Mouse (Mus musculus): ENCODE results near the gene Slc38a9. TPM values are rescaled to one million over a fixed set of nuclear protein-coding genes. Genes with fewer than 3 reads are reported as not detected.

The Slc38a9 gene
- total and polyA plus RNA-seq, 2 experiments from 2014 or later = 8.7 to 14.6 TPM

- H3K9ac ChIP-seq = no peak overlapping the region
- ATAC-seq = no peak
- no peaks in the 10 kb centered on the region for H3K36me3 ChIP-seq (ENCODE audit: insufficient read depth)
- H3K27me3 ChIP-seq (ENCODE audit: insufficient read depth, low read length) = no peaks in the 10 kb centered on the region
- H3K4me3 ChIP-seq (ENCODE audit: low read depth, low read length) = no peak overlapping the region
- WGBS = 61% methylated on average over 4 of the region's 4 CpGs
- H3K4me1 ChIP-seq (ENCODE audit: insufficient read depth) = no peaks in the 10 kb centered on the region
- H3K27ac ChIP-seq (ENCODE audit: low read depth, low read length) = no peak overlapping the region
- H3K4me2 ChIP-seq (ENCODE audit: low read depth) = no peak overlapping the region
- TF ChIP-seq CTCF (IDR thresholded peaks at IDR 0.05; ENCODE audit: low read depth) = no peak
- DNase-seq = no peak
- no peaks in the 10 kb centered on the region for H3K9me3 ChIP-seq (ENCODE audit: low read length)
Observed at GRCm38 (mm10) chr13:112639111-112639510, 21.4 kb upstream of the Slc38a9 start.

DNA sequence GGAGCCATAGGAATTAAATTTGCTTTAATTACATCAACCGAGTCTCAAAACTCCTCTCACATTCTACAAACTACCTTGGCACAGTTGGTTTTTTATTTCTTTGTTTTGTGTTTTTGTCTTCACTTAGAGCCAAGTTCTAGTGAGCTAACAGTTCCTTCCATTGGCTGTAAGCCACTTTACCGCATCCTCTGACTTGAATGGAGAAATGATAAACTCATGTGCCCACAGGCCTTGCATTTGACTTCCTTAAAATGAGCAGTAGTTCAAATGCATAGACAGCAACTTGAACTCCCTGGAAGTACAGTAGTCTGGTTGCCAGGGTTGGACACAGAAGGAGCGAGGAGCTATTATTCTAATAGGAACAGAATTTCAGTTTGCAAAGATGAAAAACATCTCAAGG, 17.7 kb upstream of the Slc38a9 start:
- Histone ChIP-seq H3K36me3 (ENCODE audit: insufficient read depth) (no peaks in the 10 kb centered on the region), H3K27me3 (ENCODE audit: insufficient read depth, low read length) (no peaks in the 10 kb centered on the region), H3K9me3 (ENCODE audit: low read length) (no peaks in the 10 kb centered on the region), H3K9ac (no peak overlapping the region), H3K4me2 (ENCODE audit: low read depth) (no peak overlapping the region), H3K27ac (ENCODE audit: low read depth, low read length) (no peak overlapping the region), H3K4me1 (ENCODE audit: insufficient read depth) (no peaks in the 10 kb centered on the region), H3K4me3 (ENCODE audit: low read depth, low read length) (no peak overlapping the region)
- no peak for TF ChIP-seq CTCF (IDR thresholded peaks at IDR 0.05; ENCODE audit: low read depth)
- 83% methylated on average over 3 of the region's 3 CpGs for WGBS
- DNase-seq (no peak), ATAC-seq (no peak)

- Histone ChIP-seq H3K27ac (ENCODE audit: low read depth, low read length) (no peak overlapping the region), H3K9me3 (ENCODE audit: low read length) (no peaks in the 10 kb centered on the region), H3K36me3 (ENCODE audit: insufficient read depth) (no peaks in the 10 kb centered on the region), H3K4me1 (ENCODE audit: insufficient read depth) (no peaks in the 10 kb centered on the region), H3K4me3 (ENCODE audit: low read depth, low read length) (no peak overlapping the region), H3K4me2 (ENCODE audit: low read depth) (no peak overlapping the region), H3K9ac (no peak overlapping the region), H3K27me3 (ENCODE audit: insufficient read depth, low read length) (no peaks in the 10 kb centered on the region)
- DNase-seq (no peak), ATAC-seq (no peak)
- WGBS = 93% methylated on average over 3 of the region's 3 CpGs
- TF ChIP-seq CTCF (IDR thresholded peaks at IDR 0.05; ENCODE audit: low read depth) = no peak
Observed at GRCm38 (mm10) chr13:112644996-112645395, 15.6 kb upstream of the Slc38a9 start.

DNA sequence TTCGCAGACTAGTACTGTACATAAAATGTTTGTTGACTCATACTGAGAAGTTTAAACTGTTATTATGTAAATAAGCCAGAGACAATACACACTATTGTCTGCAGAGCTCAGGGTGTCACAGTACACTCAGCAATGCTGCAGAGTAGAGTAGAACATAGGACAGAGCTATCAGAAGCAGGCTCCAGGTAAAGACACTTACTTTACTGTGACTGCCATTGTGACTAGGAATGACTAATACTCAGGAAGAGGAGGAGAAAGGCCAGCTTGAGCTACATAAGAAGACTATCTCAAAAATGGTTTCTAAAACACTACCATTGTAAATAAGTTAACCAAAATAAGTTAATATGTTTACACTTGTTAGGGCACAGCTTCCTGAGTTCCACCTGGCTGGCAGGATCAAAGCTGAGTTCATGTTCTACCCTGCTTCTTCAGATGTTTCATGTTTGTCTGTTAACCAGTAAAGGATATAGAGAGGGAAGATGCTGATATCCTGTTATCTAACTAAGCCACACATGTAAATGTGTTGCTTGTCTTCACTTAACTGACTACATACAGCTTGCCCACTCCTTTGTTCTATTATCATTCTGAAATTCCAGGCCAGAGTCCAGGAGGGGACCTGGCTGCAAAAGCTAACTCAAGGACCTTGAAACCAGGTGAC, 14.9 kb upstream of the Slc38a9 start:
- no peaks in the 10 kb centered on the region for H3K4me1 ChIP-seq (ENCODE audit: insufficient read depth)

DNA sequence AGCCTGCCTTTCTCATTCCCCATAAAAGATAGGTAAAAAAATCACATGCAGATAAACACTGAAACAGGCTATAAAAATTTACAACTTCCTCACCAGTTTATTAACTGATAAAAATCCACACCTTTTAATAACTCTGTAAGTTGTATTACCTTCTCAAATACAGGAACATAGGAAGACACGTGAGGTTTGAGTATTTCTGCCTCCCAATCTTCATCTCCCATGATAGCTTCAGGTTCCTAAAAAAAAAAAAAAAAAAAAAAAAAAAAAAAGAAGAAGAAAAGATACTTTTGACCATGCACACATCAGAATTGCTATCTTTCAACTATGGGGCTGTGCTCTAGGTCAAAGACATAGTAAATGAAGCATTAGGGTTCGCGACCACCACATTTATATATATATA, 9.4 kb upstream of the Slc38a9 start:
- WGBS = 88% methylated on average over 3 of the region's 3 CpGs
- Histone ChIP-seq H3K4me1 (ENCODE audit: insufficient read depth) (no peaks in the 10 kb centered on the region), H3K27ac (ENCODE audit: low read depth, low read length) (no peak overlapping the region), H3K4me3 (ENCODE audit: low read depth, low read length) (no peak overlapping the region), H3K9ac (no peak overlapping the region), H3K4me2 (ENCODE audit: low read depth) (no peak overlapping the region), H3K27me3 (ENCODE audit: insufficient read depth, low read length) (no peaks in the 10 kb centered on the region), H3K36me3 (ENCODE audit: insufficient read depth) (no peaks in the 10 kb centered on the region), H3K9me3 (ENCODE audit: low read length) (0 out of 2 replicates have a peak, but pooled peaks cover 10% of the 10 kb centered on the region)
- ATAC-seq (no peak), DNase-seq (no peak)
- TF ChIP-seq CTCF (IDR thresholded peaks at IDR 0.05; ENCODE audit: low read depth) = no peak

More for the DNA sequence above, 14.9 kb upstream of the Slc38a9 start:
- Histone ChIP-seq H3K9me3 (ENCODE audit: low read length) (no peaks in the 10 kb centered on the region), H3K27me3 (ENCODE audit: insufficient read depth, low read length) (no peaks in the 10 kb centered on the region), H3K27ac (ENCODE audit: low read depth, low read length) (no peak overlapping the region), H3K4me2 (ENCODE audit: low read depth) (no peak overlapping the region), H3K9ac (no peak overlapping the region), H3K4me3 (ENCODE audit: low read depth, low read length) (no peak overlapping the region), H3K36me3 (ENCODE audit: insufficient read depth) (no peaks in the 10 kb centered on the region)
- DNase-seq (no peak), ATAC-seq (no peak)
- no peak for TF ChIP-seq CTCF (IDR thresholded peaks at IDR 0.05; ENCODE audit: low read depth)
- WGBS = 74% methylated on average over 1 of the region's 1 CpGs

DNA sequence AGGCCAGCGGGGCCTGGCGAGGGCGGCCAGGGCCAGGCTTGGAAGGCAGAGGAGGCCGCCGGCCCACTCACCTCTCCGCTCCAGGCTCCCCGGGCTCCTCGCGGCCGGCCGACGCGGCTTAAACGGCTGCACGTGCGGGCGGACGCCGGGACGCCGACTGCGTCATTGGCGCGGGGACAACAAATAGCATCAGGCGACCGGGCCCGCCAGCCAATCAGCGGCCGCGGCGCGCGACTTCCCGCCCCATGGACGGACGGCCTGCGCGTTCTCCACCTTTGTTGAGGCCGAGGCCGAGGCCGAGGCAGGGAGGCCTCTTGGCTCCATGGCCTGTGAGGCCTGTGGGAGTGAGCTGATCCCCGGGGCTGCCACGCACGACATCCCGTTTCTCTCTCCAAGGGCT, 8.3 kb upstream of the Slc38a9 start, which contains the start of gene Ddx4:
TSS of gene Ddx4 (minus strand) at position 271 of the 400 bp plus-strand sequence.
- H3K4me3 ChIP-seq (ENCODE audit: low read depth, low read length) = no peak within 1 kb of the TSS
- no peak for ATAC-seq
- TF ChIP-seq CTCF (IDR thresholded peaks at IDR 0.05; ENCODE audit: low read depth) = no peak

DNA sequence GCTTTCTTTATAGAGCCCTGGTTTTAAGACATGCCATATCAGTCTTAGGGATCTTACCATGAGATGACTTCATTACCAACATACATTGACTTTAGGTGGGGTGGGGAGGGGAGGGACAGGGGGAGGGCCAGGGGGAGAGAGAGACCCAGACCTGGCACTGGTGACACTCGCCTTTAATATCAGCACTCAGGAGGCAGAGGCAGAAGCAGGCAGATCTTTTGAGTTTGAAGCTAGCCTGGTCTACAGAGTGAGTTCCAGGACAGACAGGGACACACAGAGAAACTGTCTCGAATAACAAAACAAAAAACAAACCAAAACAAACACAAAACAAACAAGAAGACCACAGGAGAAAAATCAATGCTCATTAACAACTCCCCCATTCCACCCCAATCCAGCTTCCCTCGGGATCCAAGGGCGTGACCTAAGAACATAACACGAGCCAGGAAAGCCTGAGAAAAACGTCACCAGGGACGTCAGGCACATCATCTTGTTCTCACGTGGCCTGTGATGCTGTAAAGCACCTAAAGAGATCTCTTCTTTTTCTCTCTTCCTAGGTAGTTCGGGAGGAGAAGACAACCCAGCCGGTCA, 471 bp upstream of the Slc38a9 start:
- Histone ChIP-seq H3K36me3 (ENCODE audit: insufficient read depth) (no peaks in the 10 kb centered on the region), H3K4me2 (ENCODE audit: low read depth) (peak overlapping the region; percentile 67), H3K4me1 (ENCODE audit: insufficient read depth) (peaks cover 5% of the 10 kb centered on the region), H3K27ac (ENCODE audit: low read depth, low read length) (no peak overlapping the region), H3K9me3 (ENCODE audit: low read length) (no peaks in the 10 kb centered on the region), H3K9ac (peak overlapping the region; percentile 81), H3K27me3 (ENCODE audit: insufficient read depth, low read length) (no peaks in the 10 kb centered on the region), H3K4me3 (ENCODE audit: low read depth, low read length) (peak overlapping the region; percentile 86)
- no peak for DNase-seq
- WGBS = 3% methylated on average over 10 of the region's 10 CpGs
- ATAC-seq = 0 out of 2 replicates have a peak, but pooled peaks have one; percentile 0
- TF ChIP-seq CTCF (IDR thresholded peaks at IDR 0.05; ENCODE audit: low read depth) = no peak

More for the DNA sequence above, 8.3 kb upstream of the Slc38a9 start, which contains the start of gene Ddx4:
- Histone ChIP-seq H3K4me2 (ENCODE audit: low read depth) (no peak within 1 kb of the TSS), H3K9me3 (ENCODE audit: low read length) (0 out of 2 replicates have a peak, but pooled peaks cover 10% of the 10 kb centered on the region), H3K27ac (ENCODE audit: low read depth, low read length) (no peak within 1 kb of the TSS), H3K36me3 (ENCODE audit: insufficient read depth) (no peaks in the 10 kb centered on the region), H3K4me1 (ENCODE audit: insufficient read depth) (no peaks in the 10 kb centered on the region), H3K27me3 (ENCODE audit: insufficient read depth, low read length) (no peaks in the 10 kb centered on the region), H3K9ac (no peak within 1 kb of the TSS)
- no peak for DNase-seq
- WGBS = 81% methylated on average over 45 of the region's 45 CpGs

Measured in forebrain, postnatal 0 days (tissue).